Comparison of ENCODE assay signal across 21 mouse cellular contexts in the genomic region with DNA sequence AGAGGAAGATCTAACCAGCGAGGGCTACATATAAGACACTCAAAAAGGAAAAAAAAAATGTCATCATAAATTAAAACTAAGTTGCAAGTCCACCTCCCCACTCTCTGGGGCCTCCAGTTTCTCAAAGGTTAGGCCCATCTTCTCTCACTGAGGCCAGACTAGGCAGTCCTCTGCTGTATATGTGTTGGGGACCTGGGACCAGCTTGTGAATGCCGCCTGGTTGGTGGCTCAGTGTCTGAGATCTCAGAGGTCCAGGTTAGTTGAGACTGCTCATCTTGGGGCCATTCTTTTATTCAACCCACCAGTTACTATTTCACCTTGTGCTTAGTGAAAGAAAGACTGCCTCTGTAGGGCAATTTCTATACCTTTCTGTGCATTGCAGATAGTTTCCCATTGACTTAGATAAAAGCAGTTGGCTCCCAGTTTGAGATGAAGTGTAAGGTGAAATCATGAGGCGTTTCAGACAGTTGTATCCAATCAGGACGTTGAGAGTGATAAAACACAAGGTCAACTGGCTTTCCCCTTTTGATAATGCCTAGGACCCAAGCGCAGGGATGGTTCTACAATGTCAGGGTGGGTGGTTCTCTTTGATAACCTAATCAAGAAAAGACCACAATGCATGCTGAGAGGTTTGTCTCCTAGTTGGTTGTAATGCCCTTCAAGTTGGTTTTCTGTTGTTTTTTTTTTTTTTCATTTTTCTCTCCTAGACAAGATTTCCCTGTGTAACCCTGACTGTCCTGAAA. TPM values are rescaled to one million over a fixed set of nuclear protein-coding genes. Genes with fewer than 3 reads are reported as not detected.
DNase-seq lines count a peak whose midpoint lies in the region; ATAC-seq and TF ChIP-seq lines count a peak whose summit lies in the region.
"Had no signal": no experiment of that assay in that cellular context is flagged by ENCODE, and none has a peak within 500 bp of the region (broad histone marks: within the 10 kb centered on the region; RNA-seq: fewer than 3 reads in every experiment).

No protein-coding gene starts in this region.

- H3K4me2 ChIP-seq in liver, embryonic 15.5 days: no peak overlapping the region; the same call in 1 of the 2 replicates
- H3K4me2 ChIP-seq: heart, embryonic 15.5 days; kidney, embryonic 15.5 days; midbrain, embryonic 13.5 days had no signal

- no peak for TF ChIP-seq CTCF in gastrocnemius, adult 2 months (IDR thresholded peaks at IDR 0.05)
- TF ChIP-seq CTCF in kidney, adult 2 months (conservative IDR thresholded peaks at IDR 0.05; ENCODE audit: insufficient read depth, insufficient read length, low read depth, low read length): no peak

- no peak overlapping the region for H3K4me3 ChIP-seq in gastrocnemius, adult 2 months
- no peak overlapping the region for H3K4me3 ChIP-seq in kidney, adult 2 months (ENCODE audit: insufficient read depth, low read depth, low read length)
- H3K4me3 ChIP-seq in liver, embryonic 15.5 days (replicated peaks): no peak overlapping the region
- H3K4me3 ChIP-seq: erythroblast, embryonic 14.5 days; heart, embryonic 15.5 days; kidney, embryonic 15.5 days; layer of hippocampus, adult 2 months; left cerebral cortex, adult 2 months; midbrain, embryonic 13.5 days had no signal

- intact Hi-C loops in gastrocnemius, adult 2 months (cut with DNase I): no loop called here

- peaks cover 3% of the 10 kb centered on the region; the same call in 1 of the 2 replicates for H3K4me1 ChIP-seq in kidney, adult 2 months (ENCODE audit: control insufficient read depth, insufficient read depth, low read length)
- H3K4me1 ChIP-seq in liver, embryonic 15.5 days (replicated peaks): peaks cover 46% of the 10 kb centered on the region
- H3K4me1 ChIP-seq: kidney, embryonic 15.5 days; midbrain, embryonic 13.5 days had no signal

- no peak overlapping the region for H3K9ac ChIP-seq in liver, embryonic 15.5 days
- H3K9ac ChIP-seq: forebrain, postnatal 0 days; heart, embryonic 15.5 days; kidney, embryonic 15.5 days; midbrain, embryonic 13.5 days had no signal

- DNase-seq in gastrocnemius, adult 2 months: no peak
- no peak for DNase-seq in gastrocnemius, postnatal 25 days
- DNase-seq in kidney, adult 2 months: no peak
- DNase-seq in kidney, postnatal 25 days: no peak
- no peak for DNase-seq in left cerebral cortex, adult 8-10 months (ENCODE audit: low spot score in 2 of 2)
- DNase-seq: adrenal gland, adult 8-10 months; cerebellum, adult 2 months; embryo, embryonic 11 days; forebrain, postnatal 0 days; lung, postnatal 36 days; right cerebral cortex, adult 18-20 months had no signal

- H3K36me3 ChIP-seq in kidney, adult 2 months (ENCODE audit: control insufficient read depth, insufficient read depth, low read length): peaks cover 10% of the 10 kb centered on the region
- peaks cover 55% of the 10 kb centered on the region for H3K36me3 ChIP-seq in liver, embryonic 15.5 days (replicated peaks)

- H3K27ac ChIP-seq in gastrocnemius, adult 2 months: peak overlapping the region; percentile 56
- H3K27ac ChIP-seq in kidney, adult 2 months (ENCODE audit: insufficient read depth, low read depth, low read length): peak overlapping the region; percentile 56
- H3K27ac ChIP-seq in liver, embryonic 15.5 days (replicated peaks): peak overlapping the region; percentile 74
- H3K27ac ChIP-seq: heart, embryonic 15.5 days; hindbrain, postnatal 0 days; kidney, embryonic 15.5 days; layer of hippocampus, adult 2 months; left cerebral cortex, adult 2 months; midbrain, embryonic 13.5 days had no signal

- ATAC-seq in common myeloid progenitor, adult 5-6 weeks (replicated peaks; ENCODE audit: low read depth, poor library complexity, severe bottlenecking): peak; percentile 85
- peak; percentile 82 for ATAC-seq in liver, embryonic 15.5 days (ENCODE audit: insufficient read depth)
- ATAC-seq in activated CD4-positive, CD25-positive, alpha-beta regulatory T cell, adult 4 months: no peak
- ATAC-seq: forebrain, postnatal 0 days had no signal

- H3K9me3 ChIP-seq in liver, embryonic 15.5 days (replicated peaks): no peaks in the 10 kb centered on the region
- H3K9me3 ChIP-seq: heart, embryonic 15.5 days; kidney, embryonic 15.5 days; midbrain, embryonic 13.5 days had no signal

- no peaks in the 10 kb centered on the region for H3K27me3 ChIP-seq in kidney, adult 2 months (replicated peaks; ENCODE audit: control insufficient read depth, insufficient read depth, low read length)
- H3K27me3 ChIP-seq in liver, embryonic 15.5 days: no peaks in the 10 kb centered on the region
- H3K27me3 ChIP-seq: heart, embryonic 15.5 days; kidney, embryonic 15.5 days; midbrain, embryonic 13.5 days had no signal

- no peak for TF ChIP-seq POLR2A in kidney, adult 2 months (IDR thresholded peaks at IDR 0.05; ENCODE audit: low read depth, low read length)

- WGBS in kidney, adult 2 months: 78% methylated on average over 5 of the region's 5 CpGs
- WGBS in liver, embryonic 15.5 days (ENCODE audit: insufficient replicate concordance): 19% methylated on average over 5 of the region's 5 CpGs

RNA-seq across cellular contexts. Expression of a gene that starts 12.1 kb away (rescaled TPM):
- total RNA-seq in gastrocnemius, adult 2 months (2021): 100 to 1,000 TPM in 1 of 2 experiments, 10 to 100 TPM in 1; 77.1 to 120 TPM
- 10 to 100 TPM; 83.7 to 88.8 TPM for total RNA-seq in gastrocnemius, postnatal 25 days (2021)
- polyA plus RNA-seq in kidney, adult 2 months (2012; rRNA removed): 46.2 and 90.1 TPM in 2 replicates
- 548 and 584 TPM in 2 replicates for total RNA-seq in common myeloid progenitor, adult 5-6 weeks (2017)
- polyA plus RNA-seq in liver, embryonic 15.5 days (2015; fragmentation: Nextera tagmentation; extraction: Ambion mirVana): 233 and 311 TPM in 2 replicates
- 100 to 1,000 TPM; 161 to 194 TPM for polyA plus RNA-seq in activated CD4-positive, CD25-positive, alpha-beta regulatory T cell, adult 4 months (2017; shearing (Covaris generic))
- total RNA-seq in left cerebral cortex, adult 8-10 months (2022): 10 to 100 TPM; 81.3 to 92.6 (median 87.8) TPM

RNA-seq across cellular contexts. Expression of a gene that starts 12.2 kb away (rescaled TPM):
- total RNA-seq in gastrocnemius, adult 2 months (2021): 100 to 1,000 TPM; 156 to 249 TPM
- 100 to 1,000 TPM; 162 to 179 TPM for total RNA-seq in gastrocnemius, postnatal 25 days (2021)
- 66.8 and 99.8 TPM in 2 replicates for polyA plus RNA-seq in kidney, adult 2 months (2012; rRNA removed)
- 519 and 524 TPM in 2 replicates for total RNA-seq in common myeloid progenitor, adult 5-6 weeks (2017)
- 245 and 256 TPM in 2 replicates for polyA plus RNA-seq in liver, embryonic 15.5 days (2015; fragmentation: Nextera tagmentation; extraction: Ambion mirVana)
- polyA plus RNA-seq in activated CD4-positive, CD25-positive, alpha-beta regulatory T cell, adult 4 months (2017; shearing (Covaris generic)): 100 to 1,000 TPM; 131 to 198 TPM
- 100 to 1,000 TPM; 148 to 176 (median 154) TPM for total RNA-seq in left cerebral cortex, adult 8-10 months (2022)

RNA-seq across cellular contexts. Expression of a gene that starts 23.3 kb away (rescaled TPM):
- total RNA-seq in gastrocnemius, adult 2 months (2021): 10 to 100 TPM; 13.7 to 17.0 TPM
- 10 to 100 TPM in 1 of 2 experiments, 1 to 10 TPM in 1; 7.7 to 22.8 TPM for total RNA-seq in gastrocnemius, postnatal 25 days (2021)
- polyA plus RNA-seq in kidney, adult 2 months (2012; rRNA removed): 16.2 and 20.7 TPM in 2 replicates
- total RNA-seq in common myeloid progenitor, adult 5-6 weeks (2017): 15.6 and 23.1 TPM in 2 replicates
- 13.0 and 13.3 TPM in 2 replicates for polyA plus RNA-seq in liver, embryonic 15.5 days (2015; fragmentation: Nextera tagmentation; extraction: Ambion mirVana)
- polyA plus RNA-seq in activated CD4-positive, CD25-positive, alpha-beta regulatory T cell, adult 4 months (2017; shearing (Covaris generic)): 10 to 100 TPM; 15.4 to 20.7 TPM
- total RNA-seq in left cerebral cortex, adult 8-10 months (2022): 10 to 100 TPM; 30.8 to 36.5 (median 34.7) TPM

RNA-seq across cellular contexts. Expression of a gene that starts 48.5 kb away (rescaled TPM):
- 10 to 100 TPM; 53.6 to 56.3 TPM for total RNA-seq in gastrocnemius, adult 2 months (2021)
- total RNA-seq in gastrocnemius, postnatal 25 days (2021): 10 to 100 TPM; 36.4 to 49.3 TPM
- 24.3 and 33.6 TPM in 2 replicates for polyA plus RNA-seq in kidney, adult 2 months (2012; rRNA removed)
- total RNA-seq in common myeloid progenitor, adult 5-6 weeks (2017): 307 and 355 TPM in 2 replicates
- polyA plus RNA-seq in liver, embryonic 15.5 days (2015; fragmentation: Nextera tagmentation; extraction: Ambion mirVana): 112 and 130 TPM in 2 replicates
- polyA plus RNA-seq in activated CD4-positive, CD25-positive, alpha-beta regulatory T cell, adult 4 months (2017; shearing (Covaris generic)): 100 to 1,000 TPM; 412 to 421 TPM
- total RNA-seq in left cerebral cortex, adult 8-10 months (2022): 100 to 1,000 TPM; 146 to 166 (median 156) TPM

RNA-seq across cellular contexts. Expression of a gene that starts 55.2 kb away (rescaled TPM):
- 10 to 100 TPM; 34.2 to 41.9 TPM for total RNA-seq in gastrocnemius, adult 2 months (2021)
- 10 to 100 TPM; 34.1 to 38.5 TPM for total RNA-seq in gastrocnemius, postnatal 25 days (2021)
- 10.3 and 16.0 TPM in 2 replicates for polyA plus RNA-seq in kidney, adult 2 months (2012; rRNA removed)
- total RNA-seq in common myeloid progenitor, adult 5-6 weeks (2017): 45.9 and 62.2 TPM in 2 replicates
- polyA plus RNA-seq in liver, embryonic 15.5 days (2015; fragmentation: Nextera tagmentation; extraction: Ambion mirVana): 37.6 and 38.2 TPM in 2 replicates
- 100 to 1,000 TPM in 1 of 2 experiments, 10 to 100 TPM in 1; 97.5 to 143 TPM for polyA plus RNA-seq in activated CD4-positive, CD25-positive, alpha-beta regulatory T cell, adult 4 months (2017; shearing (Covaris generic))
- total RNA-seq in left cerebral cortex, adult 8-10 months (2022): 10 to 100 TPM; 48.5 to 59.6 (median 49.8) TPM
